Mouse (Mus musculus) heart, adult 2 months (tissue): Measurements from ENCODE around the gene H2afy. TPM values are rescaled to one million over a fixed set of nuclear protein-coding genes. Genes with fewer than 3 reads are reported as not detected.

ENCODE experiments used
- DNase-seq, 2 experiments: peaks; one replicate each; pipeline ENCODE4 v3.0.0; 2021
- H3K27ac ChIP-seq: fragments of 200-600 bp; 2 replicates; pipeline ENCODE4 v1.8.1; 2022
- H3K27me3 ChIP-seq: fragments of 200-500 bp; 2 replicates; pipeline ENCODE4 v1.6.1; 2012; ENCODE audit warnings: mild to moderate bottlenecking, low read length, inconsistent platforms, mixed read lengths; ENCODE audit not compliant: control insufficient read depth, insufficient read depth
- H3K36me3 ChIP-seq: fragments of 200-500 bp; 2 replicates; pipeline ENCODE4 v1.6.1; 2012; ENCODE audit warnings: low read length, inconsistent platforms; ENCODE audit not compliant: control insufficient read depth, insufficient read depth
- H3K4me1 ChIP-seq: fragments of 200-500 bp; 2 replicates; pipeline ENCODE4 v1.6.1; 2011; ENCODE audit warnings: low read length; ENCODE audit not compliant: control insufficient read depth, insufficient read depth
- H3K4me3 ChIP-seq: fragments of 200-600 bp; 2 replicates; pipeline ENCODE4 v1.8.1; 2022
- H3K79me2 ChIP-seq: fragments of 200-500 bp; replicated peaks from 2 replicates; pipeline ENCODE4 v1.6.1; 2012; ENCODE audit warnings: mild to moderate bottlenecking, inconsistent platforms, low read length, moderate library complexity, mixed read lengths; ENCODE audit not compliant: control insufficient read depth, insufficient read depth
- H3K9ac ChIP-seq: fragments of 200-500 bp; 2 replicates; pipeline ENCODE4 v1.6.1; 2012; ENCODE audit warnings: low read depth, mild to moderate bottlenecking, control low read depth, inconsistent platforms, low read length, mixed read lengths
- CTCF ChIP-seq: fragments of 200-600 bp; IDR thresholded peaks from 2 replicates; pipeline ENCODE4 v1.8.1; 2022; ENCODE audit warnings: antibody characterized with exemption, mild to moderate bottlenecking, moderate library complexity
- EP300 ChIP-seq: fragments of 200-500 bp; IDR thresholded peaks from 2 replicates; pipeline ENCODE4 v1.6.1; 2011; ENCODE audit warnings: low read depth, low read length, control low read depth; ENCODE audit not compliant: insufficient read depth
- POLR2A ChIP-seq: fragments of 200-500 bp; IDR thresholded peaks from 2 replicates; pipeline ENCODE4 v1.6.1; 2011; ENCODE audit warnings: mild to moderate bottlenecking, low read depth, low read length, control low read depth; ENCODE audit not compliant: insufficient read depth
- WGBS: fragments of 180-500 bp; shearing (Covaris S2); methylation state at CpG from one replicate; pipeline ENCODE4 v1.1.7; 2018; 5-methylcytosine and 5-hydroxymethylcytosine counted together
- intact Hi-C: fragments of 180-260 bp; cut with DNase I; formaldehyde crosslinking; loops from one replicate; pipeline ENCODE4 v1.15.1; 2025
- polyA plus RNA-seq: library from polyadenylated mRNA; depleted of rRNA; stranded (reverse); fragments of >200 nt; gene quantifications from 2 replicates; pipeline ENCODE4 v1.2.3, GENCODE M21; 2012
- total RNA-seq, 2 experiments: library from RNA; stranded (reverse); gene quantifications; 2 replicates each; pipeline ENCODE4 v1.2.3; 2021

H2afy gene
- total and polyA plus RNA-seq, 3 experiments = 34.9 to 49.6 (median 43.3) TPM

GRCm38 (mm10) chr13:56104971-56105391 lies 31.2 kb downstream of the H2afy start:
- H3K9ac ChIP-seq = no peak overlapping the region
- WGBS = 44% methylated on average over 6 of the region's 6 CpGs
- no peak overlapping the region for H3K4me3 ChIP-seq
- no peaks in the 10 kb centered on the region for H3K79me2 ChIP-seq
- H3K36me3 ChIP-seq = no peaks in the 10 kb centered on the region
- no peaks in the 10 kb centered on the region for H3K27me3 ChIP-seq
- TF ChIP-seq POLR2A (no peak), CTCF (peak; percentile 52), EP300 (peak; percentile 56; the same call in 1 of the 2 replicates)
- no peak overlapping the region for H3K27ac ChIP-seq
- H3K4me1 ChIP-seq = peaks cover 6% of the 10 kb centered on the region
- intact Hi-C loops = loop anchor here (5.0 kb wide), 1 partner anchor 32 kb away; the partner anchor contains the start of gene H2afy
- DNase-seq = peak in 1 of 2 experiments; percentile 46

DNA sequence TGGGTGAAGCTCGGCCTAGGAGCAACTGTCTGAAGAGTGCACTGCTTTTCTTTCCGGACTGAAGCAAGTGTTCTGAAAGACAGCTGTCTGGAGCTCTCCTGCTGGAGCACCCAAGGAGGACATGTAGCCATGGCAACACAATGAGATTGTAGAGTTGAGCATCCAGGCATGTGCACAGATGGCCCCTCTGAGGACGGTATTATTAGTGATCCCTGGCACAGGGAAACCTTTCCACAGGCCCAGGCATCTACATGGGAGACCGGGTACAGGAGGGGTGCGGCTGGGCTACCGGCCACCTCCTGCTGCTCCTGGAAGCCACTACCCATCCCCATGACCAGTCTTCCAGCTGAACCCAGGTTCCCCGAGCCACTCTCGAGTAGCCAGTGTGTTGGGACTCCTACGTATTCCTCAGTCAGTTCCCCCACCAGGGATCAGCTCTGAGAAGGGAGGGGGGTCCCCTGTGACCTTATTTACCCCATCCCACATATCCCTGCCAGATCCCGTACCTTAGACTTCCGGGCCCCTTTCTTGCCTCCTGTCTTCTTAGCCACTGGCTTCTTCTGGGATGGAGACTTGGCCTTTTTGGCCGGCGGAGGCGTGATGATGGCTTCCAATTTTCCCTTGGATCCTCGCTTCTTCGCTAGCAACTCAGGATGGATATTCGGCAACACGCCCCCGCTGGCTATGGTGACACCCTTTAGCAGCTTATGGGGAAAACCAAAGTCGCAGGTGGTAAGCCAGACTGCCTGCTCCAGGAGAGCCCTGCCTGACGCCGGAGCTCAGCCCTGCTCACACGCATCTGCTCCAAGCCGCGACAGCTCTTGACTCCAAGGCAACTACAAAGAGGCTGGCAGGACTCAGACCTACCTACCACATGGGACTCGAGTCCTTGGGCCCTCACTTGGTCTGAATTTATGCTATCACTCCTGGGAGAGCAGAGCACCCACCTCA lies 32.1 kb downstream of the H2afy start:
- TF ChIP-seq POLR2A (no peak), EP300 (no peak), CTCF (no peak)
- Histone ChIP-seq H3K4me1 (peaks cover 3% of the 10 kb centered on the region), H3K27ac (no peak overlapping the region), H3K79me2 (no peaks in the 10 kb centered on the region), H3K4me3 (no peak overlapping the region), H3K27me3 (no peaks in the 10 kb centered on the region), H3K9ac (no peak overlapping the region), H3K36me3 (no peaks in the 10 kb centered on the region)
- intact Hi-C loops = loop anchor here (5.0 kb wide), 1 partner anchor 33 kb away; the partner anchor contains the start of gene H2afy
- no peak for DNase-seq
- 90% methylated on average over 26 of the region's 26 CpGs for WGBS

DNA sequence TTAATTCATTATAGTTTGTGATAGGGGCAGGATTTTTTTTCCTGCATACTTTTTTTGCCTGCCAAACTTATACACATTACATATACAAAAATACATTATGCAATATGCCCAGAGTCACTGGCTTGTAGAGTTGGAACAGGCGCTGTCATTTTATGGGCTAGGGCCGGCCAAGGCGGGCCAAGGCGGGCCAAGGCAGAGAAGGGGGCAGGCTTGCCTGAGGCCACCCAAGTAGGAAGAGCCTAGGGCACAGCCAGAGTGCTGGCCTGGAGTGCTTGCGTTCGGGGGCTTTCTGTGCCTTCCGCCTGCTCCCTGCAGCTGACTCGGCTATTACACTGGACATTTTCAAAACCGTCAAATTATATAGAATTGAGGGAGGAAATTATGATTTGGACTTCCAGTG lies 34.0 kb downstream of the H2afy start:
- Histone ChIP-seq H3K27ac (no peak overlapping the region), H3K36me3 (no peaks in the 10 kb centered on the region), H3K79me2 (no peaks in the 10 kb centered on the region), H3K4me1 (peaks cover 3% of the 10 kb centered on the region), H3K4me3 (no peak overlapping the region), H3K9ac (no peak overlapping the region), H3K27me3 (no peaks in the 10 kb centered on the region)
- DNase-seq = no peak
- no peak for TF ChIP-seq EP300
- 92% methylated on average over 9 of the region's 9 CpGs for WGBS
- intact Hi-C loops = loop anchor here (5.0 kb wide), 1 partner anchor 35 kb away; the partner anchor contains the start of gene H2afy

DNA sequence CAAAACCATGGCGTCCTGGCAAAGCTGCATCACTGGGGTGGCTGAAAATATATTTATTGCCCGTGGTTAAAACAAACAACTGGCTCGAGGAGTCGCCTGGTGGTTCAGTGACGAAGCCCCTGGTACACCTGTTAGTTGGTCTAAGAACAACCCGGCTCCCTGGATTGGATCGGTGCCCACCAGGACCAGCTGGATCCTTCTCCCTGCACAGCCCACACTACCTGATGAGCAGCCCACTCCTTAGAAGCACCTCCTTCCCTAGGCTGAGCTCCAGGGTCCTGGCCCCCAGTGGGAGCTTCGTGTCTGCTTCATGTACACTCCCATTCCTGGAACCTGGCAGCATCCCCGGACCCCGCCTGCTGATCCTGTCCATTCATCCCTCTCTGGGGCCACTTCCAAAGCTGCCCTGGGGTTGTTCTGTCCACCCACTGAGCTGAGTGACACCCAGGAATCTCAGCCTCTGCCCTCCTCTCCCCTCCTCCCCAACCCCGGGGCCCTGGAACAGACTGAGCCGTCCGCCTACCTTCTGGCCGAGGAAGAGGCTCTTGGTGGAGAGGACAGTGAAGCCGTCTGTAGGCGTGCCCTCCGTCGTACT lies 40.5 kb downstream of the H2afy start:
- H3K4me3 ChIP-seq = no peak overlapping the region
- H3K79me2 ChIP-seq = no peaks in the 10 kb centered on the region
- no peak overlapping the region for H3K27ac ChIP-seq
- no peak overlapping the region for H3K9ac ChIP-seq
- H3K27me3 ChIP-seq = no peaks in the 10 kb centered on the region
- no peaks in the 10 kb centered on the region for H3K36me3 ChIP-seq
- no peak for DNase-seq
- WGBS = 91% methylated on average over 18 of the region's 18 CpGs
- H3K4me1 ChIP-seq = peaks cover 5% of the 10 kb centered on the region
- no peak for TF ChIP-seq CTCF
- no peak for TF ChIP-seq POLR2A
- no peak for TF ChIP-seq EP300
- intact Hi-C loops = no loop called here

GRCm38 (mm10) chr13:56094544-56094943 lies 41.6 kb downstream of the H2afy start:
- no peak overlapping the region for H3K9ac ChIP-seq
- no peak for DNase-seq
- no peaks in the 10 kb centered on the region for H3K36me3 ChIP-seq
- TF ChIP-seq POLR2A (no peak), CTCF (no peak), EP300 (no peak)
- 67% methylated on average over 8 of the region's 8 CpGs for WGBS
- intact Hi-C loops = loop anchor here (5.0 kb wide), 1 partner anchor 58 kb away; no protein-coding TSS in a partner anchor
- no peak overlapping the region for H3K4me3 ChIP-seq
- no peaks in the 10 kb centered on the region for H3K27me3 ChIP-seq
- H3K4me1 ChIP-seq = peaks cover 5% of the 10 kb centered on the region
- H3K79me2 ChIP-seq = no peaks in the 10 kb centered on the region
- no peak overlapping the region for H3K27ac ChIP-seq

GRCm38 (mm10) chr13:56093680-56094079 lies 42.5 kb downstream of the H2afy start:
- H3K4me1 ChIP-seq = peaks cover 5% of the 10 kb centered on the region
- TF ChIP-seq CTCF = no peak
- no peak for TF ChIP-seq EP300
- TF ChIP-seq POLR2A = no peak
- no peak overlapping the region for H3K27ac ChIP-seq
- H3K4me3 ChIP-seq = no peak overlapping the region
- no peaks in the 10 kb centered on the region for H3K36me3 ChIP-seq
- intact Hi-C loops = loop anchor here (5.0 kb wide), 1 partner anchor 59 kb away; no protein-coding TSS in a partner anchor
- no peaks in the 10 kb centered on the region for H3K27me3 ChIP-seq
- DNase-seq = peak in 1 of 2 experiments; percentile 43
- no peak overlapping the region for H3K9ac ChIP-seq
- H3K79me2 ChIP-seq = no peaks in the 10 kb centered on the region
- WGBS = 48% methylated on average over 3 of the region's 3 CpGs
